Mouse (Mus musculus): ENCODE data around the gene Tssk3.

GRCm38 (mm10) chr4:129507434-129508236, 16.8 kb upstream of the Tssk3 start:
- no peak for TF ChIP-seq CTCF (IDR thresholded peaks at IDR 0.05; ENCODE audit: low read depth)
- no peak for TF ChIP-seq EP300 (IDR thresholded peaks at IDR 0.05; ENCODE audit: low read depth)

Data from liver, postnatal 0 days (tissue).